Mouse (Mus musculus): ENCODE results near the gene Pde6b.

Gene Pde6b

GRCm38 (mm10) chr5:108403453-108403852 lies 15.3 kb downstream of the Pde6b start:
- DNase-seq, result no peak

GRCm38 (mm10) chr5:108405460-108405859 lies 17.3 kb downstream of the Pde6b start:
- DNase-seq, result no peak

- DNase-seq, result no peak
These were observed 18.8 kb downstream of the Pde6b start for GRCm38 (mm10) chr5:108406977-108407376.

GRCm38 (mm10) chr5:108414711-108415110 lies 26.5 kb downstream of the Pde6b start:
- DNase-seq, result no peak

- DNase-seq, result no peak
These were observed 34.5 kb downstream of the Pde6b start for GRCm38 (mm10) chr5:108422741-108423140.

- no peak for DNase-seq
These were observed 35.2 kb downstream of the Pde6b start for GRCm38 (mm10) chr5:108423427-108423826.

- DNase-seq, result peak; percentile 71
These were observed 39.0 kb downstream of the Pde6b start for GRCm38 (mm10) chr5:108427186-108427585.

- no peak for DNase-seq
These were observed 43.0 kb downstream of the Pde6b start for GRCm38 (mm10) chr5:108431196-108431595.

- peak; percentile 95 for DNase-seq
These were observed 45.8 kb downstream of the Pde6b start, which contains the start of gene Atp5k for GRCm38 (mm10) chr5:108433804-108434587. Gene Atp5k (minus strand): TSS chr5:108434448.

GRCm38 (mm10) chr5:108436101-108436500 lies 47.9 kb downstream of the Pde6b start:
- DNase-seq, result no peak

- DNase-seq, result peak; percentile 23
These were observed 58.8 kb downstream of the Pde6b start for GRCm38 (mm10) chr5:108446973-108447372.

GRCm38 (mm10) chr5:108447857-108448256 lies 59.7 kb downstream of the Pde6b start:
- no peak for DNase-seq

- peak; percentile 90 for DNase-seq
These were observed 60.8 kb downstream of the Pde6b start, which contains the start of gene Mfsd7a for GRCm38 (mm10) chr5:108448785-108449668. Gene Mfsd7a (minus strand): TSS chr5:108448891.

- no peak for DNase-seq
These were observed 62.8 kb downstream of the Pde6b start for GRCm38 (mm10) chr5:108450837-108451540.

- no peak for DNase-seq
These were observed 63.4 kb downstream of the Pde6b start for GRCm38 (mm10) chr5:108451611-108452010.

GRCm38 (mm10) chr5:108452422-108452821 lies 64.2 kb downstream of the Pde6b start:
- no peak for DNase-seq

GRCm38 (mm10) chr5:108454094-108454493 lies 65.9 kb downstream of the Pde6b start:
- no peak for DNase-seq

GRCm38 (mm10) chr5:108458706-108459105 lies 70.5 kb downstream of the Pde6b start:
- no peak for DNase-seq

GRCm38 (mm10) chr5:108460461-108460860 lies 72.3 kb downstream of the Pde6b start:
- DNase-seq, result no peak

- DNase-seq, result peak; percentile 99
These were observed 73.2 kb downstream of the Pde6b start, which contains the start of gene Pcgf3 for GRCm38 (mm10) chr5:108461082-108462065. Gene Pcgf3 (plus strand): TSS chr5:108461232.

- DNase-seq, result no peak
These were observed 74.3 kb downstream of the Pde6b start for GRCm38 (mm10) chr5:108462446-108462845.

All from lung, postnatal 10 days (tissue).